Mouse (Mus musculus) lung, embryonic 16.5 days (tissue): ENCODE results near the gene 3110040N11Rik. TPM values are rescaled to one million over a fixed set of nuclear protein-coding genes. Genes with fewer than 3 reads are reported as not detected.

Experiments
- ATAC-seq: fragments of 200-750 bp; cut with Nextera tagmentation; 2 replicates; pipeline ENCODE4 v1.8.0; 2017; ENCODE audit warnings: low read depth, mild to moderate bottlenecking, moderate library complexity
- H3K27ac ChIP-seq: fragments of 300-500 bp; sonication (generic); 2 replicates; pipeline ENCODE4 v1.5.1; 2014; ENCODE audit warnings: mild to moderate bottlenecking, control low read depth, low read length
- H3K27me3 ChIP-seq: fragments of 300-500 bp; sonication (generic); 2 replicates; pipeline ENCODE4 v1.6.1; 2014; ENCODE audit warnings: low read depth, low read length, mixed read lengths; ENCODE audit not compliant: control insufficient read depth, insufficient read depth
- H3K36me3 ChIP-seq: fragments of 300-500 bp; sonication (generic); 2 replicates; pipeline ENCODE4 v1.6.1; 2014; ENCODE audit warnings: low read length; ENCODE audit not compliant: control insufficient read depth, insufficient read depth
- H3K4me1 ChIP-seq: fragments of 300-500 bp; sonication (generic); replicated peaks from 2 replicates; pipeline ENCODE4 v1.6.1; 2014; ENCODE audit warnings: low read length, mixed read lengths; ENCODE audit not compliant: control insufficient read depth, insufficient read depth
- H3K4me2 ChIP-seq: fragments of 300-500 bp; sonication (generic); 2 replicates; pipeline ENCODE4 v1.6.1; 2014; ENCODE audit warnings: low read depth, low read length, control low read depth
- H3K4me3 ChIP-seq: fragments of 300-500 bp; sonication (generic); 2 replicates; pipeline ENCODE4 v1.5.1; 2014; ENCODE audit warnings: mild to moderate bottlenecking, low read length, control low read depth
- H3K9ac ChIP-seq: fragments of 300-500 bp; sonication (generic); 2 replicates; pipeline ENCODE4 v1.6.1; 2014; ENCODE audit warnings: low read length, control low read depth
- H3K9me3 ChIP-seq: fragments of 300-500 bp; sonication (generic); 2 replicates; pipeline ENCODE4 v1.6.1; 2016; ENCODE audit warnings: low read length; ENCODE audit not compliant: control insufficient read depth
- WGBS: fragments of 180-500 bp; shearing (Covaris S2); extraction: QIAGEN DNeasy Blood & Tissue Kit; methylation state at CpG from one replicate; pipeline ENCODE4 v1.1.7; 2014; 5-methylcytosine and 5-hydroxymethylcytosine counted together
- polyA plus RNA-seq: library from polyadenylated mRNA; unstranded; fragments of >200 nt; fragmentation: Nextera tagmentation; extraction: Ambion mirVana; gene quantifications from 2 replicates; pipeline ENCODE4 v1.2.1, GENCODE M21; 2015

3110040N11Rik gene
- polyA plus RNA-seq, 1 experiment from 2014 or later = 37.3 TPM

DNA sequence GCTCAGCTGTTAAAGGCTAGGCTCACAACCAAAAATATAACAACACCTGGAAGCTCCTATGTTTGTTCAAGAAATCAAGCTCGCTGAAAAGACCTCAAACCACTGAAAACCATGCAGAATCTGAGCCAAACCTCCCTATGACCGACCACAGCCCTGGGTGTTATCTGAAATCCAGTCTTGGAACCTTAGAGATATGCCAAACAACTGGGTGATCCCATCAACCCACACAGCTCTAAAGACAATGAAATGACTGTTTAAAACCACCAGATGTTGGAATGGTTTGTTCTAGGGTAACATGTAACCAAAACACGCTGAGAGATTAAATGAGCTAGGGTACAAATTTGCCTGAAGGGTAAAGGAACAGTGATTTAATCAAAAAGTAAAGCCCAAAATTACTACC, 35.6 kb upstream of the 3110040N11Rik start:
- Histone ChIP-seq H3K9me3 (no peaks in the 10 kb centered on the region), H3K27ac (no peak overlapping the region), H3K9ac (no peak overlapping the region), H3K4me2 (no peak overlapping the region), H3K4me1 (peaks cover 30% of the 10 kb centered on the region), H3K4me3 (no peak overlapping the region), H3K27me3 (no peaks in the 10 kb centered on the region), H3K36me3 (no peaks in the 10 kb centered on the region)
- no peak for ATAC-seq
- 43% methylated on average over 3 of the region's 3 CpGs for WGBS

DNA sequence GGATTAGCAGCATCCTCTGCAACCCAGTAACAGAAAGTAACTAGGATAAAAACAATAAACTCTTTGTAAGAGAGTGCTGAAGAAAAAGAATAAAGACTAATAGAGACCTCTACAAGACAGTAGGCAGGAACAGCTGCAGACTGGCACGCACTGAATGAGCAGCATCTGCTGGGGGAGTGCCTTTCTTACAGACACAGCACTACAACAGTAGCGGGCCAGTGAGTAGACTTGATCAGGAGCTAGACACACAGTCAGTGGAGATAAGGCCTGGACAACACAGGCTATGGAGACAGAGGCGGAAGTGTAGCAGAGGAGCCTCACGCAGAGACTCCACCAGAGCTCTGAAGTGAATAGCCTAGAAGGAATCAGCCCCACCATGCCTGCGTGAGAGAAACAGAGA, 16.8 kb upstream of the 3110040N11Rik start:
- Histone ChIP-seq H3K27me3 (no peaks in the 10 kb centered on the region), H3K27ac (no peak overlapping the region), H3K9ac (no peak overlapping the region), H3K4me1 (no peaks in the 10 kb centered on the region), H3K4me2 (no peak overlapping the region), H3K9me3 (no peaks in the 10 kb centered on the region), H3K4me3 (no peak overlapping the region), H3K36me3 (peaks cover 3% of the 10 kb centered on the region; the same call in 1 of the 2 replicates)
- WGBS = 86% methylated on average over 5 of the region's 5 CpGs
- no peak for ATAC-seq

DNA sequence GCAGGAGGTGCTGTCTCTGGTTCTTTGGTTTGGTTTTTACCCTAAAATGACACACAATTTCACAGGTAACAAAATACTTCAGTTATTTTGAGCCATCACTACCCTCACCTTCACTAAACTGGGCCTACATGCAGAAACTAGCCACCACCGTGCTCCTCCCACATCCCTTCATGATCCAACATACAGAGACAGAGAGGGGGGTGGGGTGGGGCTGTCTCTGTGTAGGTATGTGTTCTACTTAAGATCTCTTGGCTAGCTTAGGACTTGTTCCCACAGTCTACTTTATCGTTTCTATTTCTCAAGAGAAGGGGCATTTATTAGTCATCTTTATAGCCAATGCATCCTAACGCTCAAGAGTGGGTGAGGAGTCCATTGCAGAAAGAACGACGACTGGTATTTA, 742 bp downstream of the 3110040N11Rik start:
- Histone ChIP-seq H3K4me3 (peak overlapping the region; percentile 62), H3K9ac (peak overlapping the region; percentile 80), H3K27ac (peak overlapping the region; percentile 97), H3K4me1 (peaks cover 7% of the 10 kb centered on the region; the same call in 1 of the 2 replicates), H3K27me3 (no peaks in the 10 kb centered on the region), H3K4me2 (peak overlapping the region; percentile 67), H3K9me3 (no peaks in the 10 kb centered on the region), H3K36me3 (peaks cover 3% of the 10 kb centered on the region; the same call in 1 of the 2 replicates)
- peak; percentile 58 for ATAC-seq
- WGBS = 4% methylated on average over 5 of the region's 5 CpGs

DNA sequence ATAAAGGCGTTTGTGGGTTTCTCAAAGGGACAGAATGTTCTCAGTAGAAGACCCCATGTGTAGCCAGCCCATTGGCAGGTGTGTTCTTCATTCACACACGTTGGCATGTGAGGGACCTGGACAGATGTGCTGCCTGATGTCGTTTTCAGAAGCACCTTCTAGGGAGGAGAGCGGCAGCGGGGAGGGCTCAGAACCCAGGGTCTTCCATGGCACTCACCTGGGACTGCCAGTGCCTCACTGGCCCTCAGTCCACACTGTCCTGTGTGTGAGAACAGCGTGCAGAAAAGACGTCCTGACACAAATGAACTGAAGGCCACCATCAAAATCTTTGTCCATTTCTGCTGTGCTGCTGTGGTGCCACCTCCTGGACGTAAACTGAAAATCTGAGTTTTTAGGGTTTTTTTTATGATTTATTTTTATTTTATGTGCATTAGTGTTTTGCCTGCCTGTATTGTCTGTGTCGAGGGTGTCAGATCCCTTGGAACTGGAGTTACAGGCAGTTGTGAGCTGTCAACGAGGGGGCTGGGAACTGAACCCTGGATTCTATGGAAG, 11.5 kb downstream of the 3110040N11Rik start:
- no peak overlapping the region for H3K27ac ChIP-seq
- no peak overlapping the region for H3K4me2 ChIP-seq
- no peak overlapping the region for H3K4me3 ChIP-seq
- peaks cover 23% of the 10 kb centered on the region for H3K36me3 ChIP-seq
- H3K4me1 ChIP-seq = no peaks in the 10 kb centered on the region
- WGBS = 65% methylated on average over 10 of the region's 10 CpGs
- H3K27me3 ChIP-seq = no peaks in the 10 kb centered on the region
- H3K9ac ChIP-seq = no peak overlapping the region
- peaks cover 6% of the 10 kb centered on the region for H3K9me3 ChIP-seq
- no peak for ATAC-seq

DNA sequence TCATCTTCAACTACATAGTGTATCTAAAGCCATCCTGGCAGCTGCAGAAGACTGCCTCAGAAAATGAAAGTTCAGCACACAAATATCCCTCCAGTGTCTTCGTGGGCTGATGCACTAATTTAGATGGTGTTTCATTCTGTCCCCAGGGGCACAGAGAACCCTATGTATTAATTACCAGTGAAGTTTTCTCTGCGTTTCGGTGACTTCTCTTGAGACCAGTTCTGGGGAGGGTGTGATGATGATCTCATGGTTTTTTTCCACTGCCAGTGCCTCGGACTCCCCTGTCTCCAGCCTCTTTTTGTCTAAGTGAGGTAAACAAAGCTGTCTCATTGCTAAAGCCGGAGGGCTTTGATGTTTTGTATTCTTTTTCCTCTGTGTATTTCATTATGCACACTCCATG, 14.0 kb downstream of the 3110040N11Rik start:
- no peak overlapping the region for H3K27ac ChIP-seq
- WGBS = 71% methylated on average over 5 of the region's 5 CpGs
- no peaks in the 10 kb centered on the region; the same call in 1 of the 2 replicates for H3K9me3 ChIP-seq
- no peak for ATAC-seq
- no peaks in the 10 kb centered on the region for H3K4me1 ChIP-seq
- no peaks in the 10 kb centered on the region for H3K27me3 ChIP-seq
- H3K36me3 ChIP-seq = peaks cover 10% of the 10 kb centered on the region
- H3K4me3 ChIP-seq = no peak overlapping the region
- no peak overlapping the region for H3K9ac ChIP-seq
- H3K4me2 ChIP-seq = no peak overlapping the region

DNA sequence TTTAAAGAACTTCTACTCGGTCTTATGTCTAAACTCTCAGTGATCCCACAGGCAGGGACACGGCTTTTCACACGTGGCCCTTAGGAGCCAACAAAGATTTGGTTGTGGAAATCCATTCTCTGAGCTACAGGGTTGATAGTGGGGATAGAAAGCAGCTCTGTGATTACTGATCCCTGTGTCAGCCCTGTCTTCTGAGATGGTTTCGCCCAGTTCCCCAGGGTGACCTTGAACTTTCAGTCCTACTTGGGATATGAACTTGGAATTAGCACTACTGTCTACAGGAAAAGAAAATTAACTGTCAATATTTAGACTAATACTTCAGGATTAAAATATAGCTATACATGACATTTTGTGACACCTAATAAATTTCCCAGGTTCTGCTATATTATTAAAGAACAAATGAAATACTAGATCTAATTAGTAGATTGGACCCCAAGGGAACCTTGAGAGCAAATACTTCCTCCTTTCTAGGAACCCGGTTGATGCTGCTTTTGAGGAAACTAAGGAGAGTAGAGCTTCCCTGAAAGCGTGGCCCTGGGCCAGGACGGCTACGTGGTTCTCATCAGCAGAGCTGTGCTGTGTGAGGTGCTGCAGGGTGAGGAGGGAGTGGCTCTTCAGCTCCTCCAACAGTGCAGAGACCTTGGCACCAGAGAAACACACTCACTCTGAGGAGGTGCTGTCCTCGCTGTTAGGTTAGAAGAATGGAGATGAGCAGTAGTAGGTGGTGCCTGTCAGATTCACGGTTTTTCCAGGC, 16.3 kb downstream of the 3110040N11Rik start:
- H3K4me2 ChIP-seq = no peak overlapping the region

DNA sequence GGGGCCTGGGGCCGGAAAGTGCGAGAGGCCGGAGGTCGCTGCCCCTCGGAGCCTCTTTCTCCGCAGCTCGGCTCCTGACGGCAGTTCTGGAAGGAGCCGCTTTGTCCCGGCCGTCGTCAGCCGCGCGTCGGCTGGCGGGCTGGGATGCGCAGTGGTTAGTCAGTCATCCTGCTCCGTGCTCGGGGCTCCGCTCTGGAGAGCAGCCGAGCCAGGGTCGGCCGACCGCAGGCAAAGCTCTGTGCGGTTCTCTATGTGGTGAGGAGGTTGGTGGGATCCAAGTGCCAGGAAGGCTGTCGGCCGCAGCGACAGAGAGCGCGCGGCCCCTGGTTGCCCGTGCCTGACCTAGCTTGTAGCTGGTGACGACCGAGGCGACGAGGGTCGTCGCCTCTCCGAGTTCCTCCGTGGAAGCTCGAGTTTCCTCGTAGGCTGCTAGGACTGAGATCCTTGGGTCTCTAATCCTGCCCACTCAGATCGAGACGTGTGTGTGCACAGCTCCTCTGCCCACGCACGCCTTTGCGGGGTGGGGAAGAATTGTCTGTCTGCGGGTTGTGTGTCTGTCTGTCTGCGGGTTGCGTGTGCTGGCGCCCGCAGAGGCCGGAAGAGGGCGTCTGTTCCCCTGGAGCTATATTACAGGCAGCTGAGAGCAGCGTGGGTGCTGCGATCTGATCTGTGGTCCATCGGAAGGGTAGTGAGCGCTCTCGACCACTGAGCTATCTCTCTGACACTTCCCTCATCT, 26.0 kb downstream of the 3110040N11Rik start:
- Histone ChIP-seq H3K4me1 (peaks cover 7% of the 10 kb centered on the region), H3K9me3 (no peaks in the 10 kb centered on the region), H3K27ac (peak overlapping the region; percentile 89), H3K4me3 (peak overlapping the region; percentile 99), H3K4me2 (peak overlapping the region; percentile 90), H3K9ac (peak overlapping the region; percentile 83), H3K27me3 (no peaks in the 10 kb centered on the region), H3K36me3 (no peaks in the 10 kb centered on the region)
- ATAC-seq = peak; percentile 66
- WGBS = 2% methylated on average over 60 of the region's 60 CpGs

More for the DNA sequence above, 16.3 kb downstream of the 3110040N11Rik start:
- Histone ChIP-seq H3K9me3 (no peaks in the 10 kb centered on the region), H3K27ac (no peak overlapping the region), H3K9ac (no peak overlapping the region), H3K36me3 (0 out of 2 replicates have a peak, but pooled peaks cover 2% of the 10 kb centered on the region), H3K4me1 (no peaks in the 10 kb centered on the region), H3K27me3 (no peaks in the 10 kb centered on the region), H3K4me3 (no peak overlapping the region)
- WGBS = 70% methylated on average over 10 of the region's 10 CpGs
- no peak for ATAC-seq

DNA sequence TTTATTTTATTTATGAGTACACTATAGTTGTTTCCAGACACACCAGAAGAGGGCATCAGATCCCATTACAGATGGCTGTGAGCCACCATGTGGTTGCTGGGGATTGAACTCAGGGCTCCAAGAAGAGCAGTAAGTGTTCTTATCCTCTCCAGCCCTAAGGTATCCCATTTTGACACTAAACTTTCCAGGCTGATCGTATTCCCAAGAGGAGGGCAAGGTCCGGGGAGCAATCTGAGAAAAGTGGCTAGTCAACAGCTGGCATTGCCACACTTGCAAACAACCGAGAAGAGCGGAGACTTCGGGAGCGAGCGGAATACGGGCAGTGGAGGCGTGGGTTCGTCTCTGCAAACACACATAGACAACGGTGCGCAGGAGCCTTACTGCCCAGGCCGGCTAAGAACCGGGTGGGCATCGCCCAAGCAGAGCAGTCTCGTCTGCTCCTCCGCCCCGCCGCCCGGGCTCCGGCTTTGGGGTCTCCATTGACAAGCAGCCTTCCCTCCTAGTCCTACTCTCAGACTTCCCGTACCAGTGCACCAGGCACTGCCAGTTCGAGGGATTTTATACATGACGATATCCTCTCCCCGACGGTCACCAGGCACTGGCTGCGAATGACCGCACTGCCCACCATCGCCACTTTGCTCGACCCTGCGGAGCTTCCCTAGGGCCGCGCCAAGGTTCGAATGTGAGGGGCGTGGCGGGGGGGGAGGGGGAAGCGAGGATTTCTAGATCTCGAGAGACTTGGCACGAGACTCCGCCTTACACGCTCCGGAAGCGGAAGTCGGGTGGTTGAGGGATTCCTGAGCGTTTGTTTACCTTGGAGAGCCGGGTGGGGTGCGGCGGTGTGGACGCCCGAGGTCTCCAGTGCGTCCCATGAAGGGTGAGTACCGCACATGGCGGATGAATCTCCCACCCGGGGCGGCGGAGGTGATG, 26.8 kb downstream of the 3110040N11Rik start, which contains the start of gene Ramac:
Ramac (plus strand) TSS at position 746 of the 930 bp plus-strand sequence.
- peak within 1 kb of the TSS; percentile 83 for H3K9ac ChIP-seq
- ATAC-seq = peak; percentile 97
- peak within 1 kb of the TSS; percentile 89 for H3K27ac ChIP-seq
- no peaks in the 10 kb centered on the region for H3K27me3 ChIP-seq
- peak within 1 kb of the TSS; percentile 90 for H3K4me2 ChIP-seq
- H3K4me1 ChIP-seq = peaks cover 7% of the 10 kb centered on the region
- peak within 1 kb of the TSS; percentile 99 for H3K4me3 ChIP-seq
- H3K36me3 ChIP-seq = no peaks in the 10 kb centered on the region
- no peaks in the 10 kb centered on the region for H3K9me3 ChIP-seq
- 0% methylated on average over 55 of the region's 56 CpGs for WGBS
